Mouse (Mus musculus) urinary bladder, postnatal 4 days (tissue): ENCODE measurements around the gene Upk2.
"Not testable (repeated sequence)": the region's sequence is repeated elsewhere in the genome, so short reads cannot be mapped to it uniquely, and the experiment has no call there.

Experiments
- DNase-seq, 2 experiments: peaks; one replicate each; pipeline ENCODE4 v3.0.0; 2021 to 2022; ENCODE audit warnings: low spot score in 2 of 2

Upk2 gene

DNA sequence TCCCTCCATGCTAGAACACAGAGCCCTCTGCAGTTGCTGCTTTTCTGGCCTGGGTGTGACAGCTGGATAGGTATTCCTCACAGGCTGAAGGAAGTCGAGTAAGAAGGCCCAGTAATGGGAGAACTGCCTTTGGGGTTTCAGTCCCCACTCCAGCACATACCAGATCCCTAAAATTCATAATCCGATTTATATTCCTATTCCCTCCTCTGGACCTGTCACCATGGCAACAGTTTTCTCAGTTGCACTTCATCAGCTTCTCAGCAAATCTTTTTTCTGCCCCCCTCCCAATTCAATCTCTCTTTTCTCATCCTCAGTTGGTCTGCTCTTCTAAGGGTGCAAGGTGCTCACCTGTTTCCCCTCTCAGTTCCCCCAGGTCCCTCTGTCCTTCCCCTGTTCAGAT, 14.0 kb upstream of the Upk2 start:
- DNase-seq: no peak

DNA sequence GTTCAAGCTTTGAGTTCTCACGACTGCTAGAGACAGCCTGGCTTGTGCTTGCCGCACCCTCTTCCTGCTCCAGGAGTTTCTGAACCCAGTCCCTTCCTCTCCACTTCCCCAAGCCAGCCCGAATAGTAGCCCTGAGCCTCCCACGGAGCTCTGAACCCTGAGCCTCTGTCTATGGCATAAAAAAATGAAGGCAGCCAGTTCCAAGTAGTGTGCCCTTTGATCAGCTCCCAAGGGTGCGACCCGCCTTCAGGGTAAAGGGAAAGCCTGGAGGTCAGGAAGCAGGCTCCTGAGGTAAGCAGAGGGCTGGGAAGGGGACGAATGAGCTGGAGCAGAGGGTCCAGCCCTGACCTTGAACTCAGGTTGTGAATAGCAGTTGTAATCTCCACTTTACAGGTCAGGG, 13.4 kb upstream of the Upk2 start:
- DNase-seq: no peak

DNA sequence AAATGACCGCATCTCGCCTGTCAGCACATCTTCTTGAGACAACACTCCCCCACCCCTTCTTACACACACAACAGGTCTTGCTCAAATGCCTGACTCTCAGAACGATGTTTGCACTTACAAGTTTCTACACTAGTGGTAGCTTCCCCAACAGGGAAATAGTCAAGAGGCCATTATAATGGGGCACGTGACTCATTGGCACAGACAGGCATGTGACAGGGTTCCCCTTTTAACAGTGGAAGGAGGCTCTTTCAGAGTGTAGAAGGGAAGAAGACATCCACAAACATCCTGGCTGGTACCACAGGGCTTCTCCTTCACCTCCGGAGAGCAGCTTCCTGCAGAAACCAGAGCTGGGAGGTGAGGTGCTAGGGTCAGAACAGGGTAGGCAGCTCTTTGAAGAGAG, 7.2 kb upstream of the Upk2 start:
- no peak for DNase-seq

DNA sequence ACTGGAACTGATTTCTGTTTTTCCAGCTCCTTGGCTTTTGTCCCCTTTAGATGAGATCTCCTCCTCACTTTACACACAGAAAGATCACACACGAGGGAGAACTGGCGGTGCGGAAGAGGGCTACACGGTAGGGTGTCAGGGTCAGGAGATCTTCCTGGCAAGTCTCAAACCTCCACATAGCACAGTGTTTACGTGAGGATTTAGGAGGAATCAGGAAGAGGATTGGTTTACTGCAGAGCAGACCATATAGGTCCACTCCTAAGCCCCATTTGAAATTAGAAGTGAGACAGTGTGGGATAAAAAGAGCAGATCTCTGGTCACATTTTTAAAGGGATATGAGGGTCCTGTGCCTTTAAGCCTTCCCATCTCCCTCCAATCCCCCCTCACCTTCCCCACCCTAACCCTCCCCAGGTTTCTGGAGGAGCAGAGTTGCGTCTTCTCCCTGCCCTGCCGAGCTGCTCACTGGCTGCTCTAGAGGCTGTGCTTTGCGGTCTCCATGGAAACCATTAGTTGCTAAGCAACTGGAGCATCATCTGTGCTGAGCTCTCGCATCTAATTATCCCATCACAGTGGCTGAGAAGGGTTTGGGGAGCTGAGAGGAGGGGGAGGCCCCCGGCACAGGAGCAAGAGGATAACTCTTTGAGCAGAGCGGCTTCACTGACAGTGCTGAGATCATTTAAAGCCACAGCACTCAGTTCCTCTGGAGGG, 2.4 kb upstream of the Upk2 start:
- no peak for DNase-seq

DNA sequence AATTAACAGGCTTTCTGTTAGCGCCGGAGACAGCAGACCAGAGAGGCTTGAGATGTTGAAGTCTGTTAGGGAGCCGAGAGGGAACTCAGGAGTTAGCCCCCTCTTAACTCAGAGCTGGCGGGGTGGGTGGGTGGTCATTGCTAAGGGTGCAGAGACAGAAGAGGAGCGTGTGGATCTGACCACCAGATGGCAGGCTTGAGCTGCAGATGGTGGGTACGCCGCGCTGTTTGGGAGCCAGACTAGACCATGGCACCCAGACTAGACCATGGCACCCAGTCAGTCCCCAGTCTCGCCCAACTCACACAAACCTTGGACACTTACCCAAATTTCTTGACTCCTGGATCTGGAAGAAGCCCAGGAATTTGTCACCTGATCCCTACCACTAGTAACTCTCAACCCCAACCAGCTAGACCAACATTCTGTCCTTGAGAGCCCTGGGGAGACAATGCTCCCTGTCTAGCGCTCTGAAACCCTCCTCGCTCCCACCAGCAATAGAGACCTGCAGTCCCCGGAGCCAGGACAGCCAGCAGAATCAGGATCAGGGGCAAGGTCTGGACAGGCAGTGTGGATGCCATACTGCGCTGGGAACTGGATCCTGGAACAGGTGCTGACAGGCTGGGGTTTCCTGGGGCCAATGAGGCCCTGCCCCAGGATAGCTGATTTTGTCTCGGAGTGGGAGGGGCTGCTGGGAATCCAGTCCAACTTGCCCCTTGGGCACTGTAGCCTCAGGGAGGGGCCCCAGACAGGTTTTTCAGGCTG, 465 bp downstream of the Upk2 start:
- DNase-seq: peak; percentile 76 to 85

DNA sequence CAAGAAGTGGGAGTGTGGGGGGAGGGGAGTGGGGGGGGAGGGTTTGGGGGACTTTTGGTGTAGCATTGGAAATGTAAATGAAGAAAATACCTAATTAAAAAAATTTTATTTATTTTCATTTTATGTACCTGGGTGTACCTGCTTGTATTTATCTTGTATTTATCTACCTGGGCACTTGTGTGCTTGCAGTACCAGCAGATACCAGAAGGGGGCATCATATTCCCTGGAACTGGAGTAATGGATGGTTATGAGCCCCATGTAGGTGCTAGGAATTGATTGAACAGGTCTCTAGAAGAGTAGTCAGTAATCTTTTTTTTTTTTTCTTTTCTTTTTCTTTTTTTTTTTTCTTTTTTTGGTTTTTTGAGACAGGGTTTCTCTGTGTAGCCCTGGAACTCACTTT, 4.4 kb downstream of the Upk2 start:
- DNase-seq: no peak

DNA sequence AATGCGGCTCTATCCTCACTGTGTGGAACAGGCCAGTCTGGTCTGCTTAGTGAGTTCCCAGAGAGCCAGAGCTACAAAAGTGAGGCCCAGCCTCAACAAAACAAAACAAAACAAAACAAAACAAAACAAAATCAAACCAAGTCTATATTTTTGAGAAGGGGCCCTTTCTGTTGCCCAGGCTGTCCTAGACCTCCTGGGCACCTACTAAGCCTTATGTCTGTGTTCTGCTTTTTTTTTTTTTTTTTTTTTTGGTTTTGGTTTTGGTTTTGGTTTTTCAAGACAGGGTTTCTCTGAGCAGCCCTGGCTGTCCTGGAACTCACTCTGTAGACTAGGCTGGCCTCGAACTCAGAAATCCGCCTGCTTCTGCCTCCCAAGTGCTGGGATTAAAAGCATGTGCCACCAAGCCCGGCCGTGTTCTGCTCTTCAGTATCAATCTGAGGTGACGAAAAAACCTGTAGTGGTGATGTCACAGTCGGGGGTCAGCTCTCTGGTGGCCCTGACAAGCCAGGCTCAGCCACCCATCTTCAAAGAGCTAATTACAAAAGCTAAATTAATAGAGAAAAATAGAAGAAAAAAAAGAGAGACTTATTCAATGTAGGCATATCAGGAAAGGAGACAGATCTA, 10.3 kb downstream of the Upk2 start:
- not testable (repeated sequence) for DNase-seq

DNA sequence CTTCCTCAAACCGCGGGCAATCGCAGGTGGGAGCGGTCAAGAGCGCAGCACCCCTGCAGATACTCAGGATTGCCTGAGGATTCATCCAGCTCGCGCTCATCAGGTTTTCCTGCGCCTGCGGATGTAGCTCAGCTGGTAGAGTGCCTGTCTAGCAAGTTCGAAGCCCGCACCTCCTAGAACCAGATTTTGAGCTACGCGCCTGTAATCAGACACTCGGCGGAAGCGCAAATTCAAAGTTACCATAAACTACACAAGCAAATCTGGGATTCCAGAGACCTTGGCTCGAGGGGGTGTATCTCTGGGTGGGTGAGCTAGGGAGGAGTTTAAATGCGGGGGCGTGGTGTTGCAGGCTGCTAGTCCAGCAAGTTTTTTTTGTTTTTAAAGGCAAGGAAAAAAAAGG, 13.8 kb downstream of the Upk2 start, which contains the start of gene Foxr1:
TSS of gene Foxr1 (minus strand) at position 176 of the 400 bp plus-strand sequence.
- DNase-seq: no peak

DNA sequence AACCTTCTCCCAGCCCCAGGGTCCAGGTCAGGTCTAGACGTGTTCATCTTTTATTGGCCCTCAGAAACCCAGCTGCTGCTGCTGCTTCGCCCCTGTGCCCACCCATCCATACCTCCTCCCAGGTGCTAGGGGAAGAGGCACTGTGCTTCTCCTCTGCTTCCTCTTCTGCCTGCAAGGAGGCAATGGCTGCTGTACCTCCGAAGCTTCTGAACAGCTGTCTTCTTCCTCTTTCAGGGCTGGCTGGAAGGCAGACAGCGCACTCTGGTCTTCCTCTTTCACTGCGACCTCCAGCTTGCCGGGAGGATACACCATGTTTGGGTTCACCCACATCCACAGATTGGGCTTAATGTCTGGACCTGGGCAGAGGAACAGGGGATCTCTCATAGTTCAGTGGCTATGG, 19.0 kb downstream of the Upk2 start:
- DNase-seq: no peak

DNA sequence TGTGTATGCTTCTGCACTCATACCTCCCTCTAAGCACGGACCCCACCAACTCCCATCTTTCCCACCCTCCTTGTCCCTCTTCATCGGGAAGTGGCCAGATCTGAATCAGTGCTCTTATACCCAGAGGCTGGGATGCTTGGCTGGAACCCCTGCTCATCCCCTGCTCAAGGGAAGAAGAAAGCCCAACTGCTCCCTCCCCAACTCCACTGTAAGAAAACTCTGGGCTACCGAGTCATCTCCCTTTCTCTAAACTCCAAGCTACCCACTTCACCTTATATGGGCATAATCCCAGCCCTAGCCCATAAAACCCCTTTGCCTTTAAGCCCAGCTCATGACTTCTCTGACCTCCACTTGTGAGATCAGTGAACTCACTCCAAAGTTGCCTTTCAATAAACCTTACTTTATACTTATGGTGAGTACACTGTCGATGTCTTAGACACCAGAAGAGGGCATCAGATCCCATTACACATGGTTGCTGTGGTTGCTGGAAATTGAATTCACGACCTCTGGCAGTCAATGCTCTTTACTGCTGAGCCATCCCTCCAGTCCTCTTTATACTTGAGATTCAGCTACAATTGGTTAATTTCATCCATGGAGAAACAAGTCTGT, 22.1 kb downstream of the Upk2 start:
- no peak for DNase-seq

DNA sequence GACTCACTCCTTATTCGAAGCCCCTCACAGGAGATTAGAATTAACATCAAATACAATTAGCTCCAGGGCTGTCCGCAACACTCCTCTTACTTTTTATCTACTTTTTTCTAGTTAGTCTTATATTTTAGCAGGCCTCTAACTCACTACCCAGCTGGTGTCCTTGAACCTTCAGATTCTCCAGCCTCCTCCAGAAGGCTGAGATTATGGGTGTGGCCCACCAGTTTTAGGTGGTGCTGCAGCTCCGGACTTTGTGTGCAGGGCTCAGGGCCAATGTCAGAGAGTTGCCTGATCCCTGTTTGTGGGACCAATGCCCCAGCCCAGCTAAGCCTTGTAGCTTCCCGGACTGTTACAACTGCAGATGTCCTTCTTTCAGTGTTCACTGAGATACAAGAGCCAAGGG, 31.2 kb downstream of the Upk2 start:
- DNase-seq: no peak

DNA sequence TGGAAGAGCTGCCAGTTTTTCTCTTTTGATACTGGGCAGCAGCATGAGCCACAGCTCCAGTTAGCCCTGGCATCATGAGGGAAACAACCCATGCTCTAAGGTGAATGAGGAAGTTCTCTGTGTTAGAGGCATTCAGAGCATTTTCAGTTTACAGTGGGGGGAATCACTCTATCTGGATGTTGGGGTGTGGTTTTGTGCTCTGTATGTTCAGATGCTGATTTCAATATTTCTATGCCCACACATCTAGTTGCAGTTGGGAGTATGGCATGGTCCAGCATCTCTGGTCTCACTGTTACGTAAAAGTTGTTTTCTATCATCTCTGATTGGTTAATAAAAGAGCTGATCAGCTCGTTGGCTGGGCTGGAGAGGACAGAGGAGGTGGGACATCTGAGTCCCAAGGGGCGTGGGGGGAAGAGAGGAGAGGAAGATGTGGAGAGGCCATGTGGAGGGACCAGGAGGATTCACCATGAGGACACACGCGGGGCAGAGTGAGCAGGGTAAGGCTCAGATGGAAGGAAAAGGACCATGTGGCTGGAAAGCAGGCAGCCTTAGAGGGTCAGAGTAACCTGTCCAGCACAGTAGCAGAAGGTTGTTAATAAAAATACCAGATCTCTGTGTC, 34.4 kb downstream of the Upk2 start:
- no peak for DNase-seq

DNA sequence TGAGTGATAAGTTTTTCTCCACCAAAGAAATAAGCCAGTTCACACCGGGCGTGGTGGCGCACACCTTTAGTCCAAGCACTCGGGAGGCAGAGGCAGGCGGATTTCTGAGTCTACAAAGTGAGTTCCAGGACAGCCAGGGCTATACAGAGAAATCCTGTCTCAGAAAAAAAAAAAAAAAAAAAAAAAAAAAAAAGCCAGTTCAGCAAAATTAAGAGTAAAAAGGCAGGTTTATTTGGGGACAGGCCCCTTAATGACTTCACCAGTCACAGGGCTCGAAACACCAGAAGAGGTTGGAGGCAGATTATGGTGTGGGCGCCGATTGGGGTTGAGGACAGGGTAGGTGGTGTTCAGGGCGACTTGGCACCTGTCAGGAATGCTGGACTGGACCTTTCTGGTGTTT, 35.0 kb downstream of the Upk2 start:
- not testable (repeated sequence) for DNase-seq

DNA sequence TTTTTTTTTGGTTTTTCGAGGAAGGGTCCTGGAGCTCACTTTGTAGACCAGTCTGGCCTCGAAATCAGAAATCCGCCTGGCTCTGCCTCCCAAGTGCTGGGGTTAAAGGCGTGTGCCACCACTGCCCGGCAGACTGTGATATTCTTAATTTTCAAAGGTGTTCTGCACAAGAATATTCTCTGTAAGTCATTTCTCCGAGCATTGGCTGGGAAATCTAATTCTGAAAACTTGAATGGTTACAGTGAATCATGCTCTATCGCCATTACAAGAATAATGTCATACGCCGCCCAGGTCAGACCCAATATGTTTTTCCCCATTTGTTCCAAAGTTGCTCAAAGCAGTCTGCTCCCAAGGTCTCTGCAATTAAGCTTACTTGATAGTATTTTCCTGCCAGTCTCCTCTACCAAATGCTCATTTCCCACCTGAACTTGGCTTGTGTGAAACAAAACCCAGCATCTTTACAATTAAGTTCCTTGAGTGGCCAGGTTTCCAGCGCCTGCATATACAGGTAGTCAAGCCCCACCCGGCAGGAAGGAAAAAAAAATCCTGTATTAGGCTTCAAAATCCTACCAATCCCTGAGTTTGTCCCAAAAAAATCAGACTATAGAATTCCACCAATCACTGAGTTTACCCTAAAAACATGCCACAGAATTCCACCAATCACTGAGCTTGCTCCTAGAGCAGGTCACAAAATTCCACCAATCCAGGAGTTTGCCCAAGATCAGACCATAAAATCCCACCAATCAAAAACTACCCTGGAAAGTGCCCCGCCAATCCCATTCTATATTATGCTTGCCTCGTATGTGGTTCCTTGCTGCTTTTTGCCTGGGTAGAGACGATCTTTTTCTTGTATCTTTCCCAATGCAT, 36.0 kb downstream of the Upk2 start, which contains the start of gene Ccdc84:
TSS of gene Ccdc84 (minus strand) at position 51 of the 867 bp plus-strand sequence.
- no peak for DNase-seq

DNA sequence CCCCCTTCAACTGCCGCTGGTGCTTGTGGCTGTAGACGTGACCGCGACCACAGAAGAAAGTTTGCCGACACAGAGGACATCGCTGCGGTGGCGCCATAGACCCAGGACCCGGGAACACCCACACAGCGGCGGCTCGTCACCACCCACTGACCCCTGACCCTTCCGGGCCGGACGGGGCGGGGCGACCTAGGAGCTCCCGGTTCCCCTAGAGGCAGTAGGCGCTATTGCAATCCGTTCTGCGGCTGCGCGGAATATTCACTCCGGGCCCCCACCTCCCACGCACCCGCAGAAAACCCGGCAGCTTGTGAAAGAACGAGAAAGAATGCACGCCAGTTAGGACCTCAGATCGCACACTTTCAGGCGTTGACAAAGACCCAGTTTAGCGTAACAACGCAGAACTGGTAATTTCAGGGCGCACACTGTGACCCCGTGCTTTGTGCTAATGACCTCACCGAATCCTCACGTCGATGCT, 36.8 kb downstream of the Upk2 start:
- DNase-seq: peak; percentile 92 to 97

DNA sequence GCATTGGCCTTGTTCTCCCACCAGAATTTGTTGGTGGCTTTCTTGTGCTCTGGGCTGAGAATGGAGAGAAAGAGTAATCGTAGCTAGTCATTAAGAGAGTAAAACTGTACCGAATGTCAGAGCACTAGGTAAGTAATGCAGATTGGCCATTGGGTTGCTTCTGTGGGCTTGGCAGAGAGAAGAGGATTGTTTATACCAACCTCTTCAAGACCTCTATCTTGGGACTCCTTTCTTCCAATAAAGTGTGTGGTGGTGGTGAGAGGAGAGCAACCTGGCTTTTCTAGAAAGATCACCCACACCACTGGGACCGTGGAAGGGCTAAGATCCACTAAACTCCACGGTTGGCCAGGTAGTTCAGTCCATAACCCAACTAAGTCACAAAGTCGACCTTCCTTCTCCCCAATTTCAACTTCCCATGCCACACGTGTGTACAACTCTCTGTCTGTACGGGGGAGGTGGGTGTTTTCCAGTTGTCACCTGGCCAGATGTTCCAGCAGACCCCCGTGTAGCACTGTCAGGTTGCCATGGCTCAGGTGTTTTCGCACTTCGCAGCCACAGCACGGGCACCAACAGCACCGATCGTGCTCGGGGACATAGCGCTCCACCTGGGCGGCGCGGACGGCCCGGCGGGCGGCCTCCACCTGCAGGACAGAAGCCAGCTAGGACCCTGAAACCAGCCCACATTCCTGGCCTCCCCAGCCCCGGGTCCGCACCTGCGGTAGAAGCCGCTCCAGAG, 37.5 kb downstream of the Upk2 start:
- DNase-seq: no peak

DNA sequence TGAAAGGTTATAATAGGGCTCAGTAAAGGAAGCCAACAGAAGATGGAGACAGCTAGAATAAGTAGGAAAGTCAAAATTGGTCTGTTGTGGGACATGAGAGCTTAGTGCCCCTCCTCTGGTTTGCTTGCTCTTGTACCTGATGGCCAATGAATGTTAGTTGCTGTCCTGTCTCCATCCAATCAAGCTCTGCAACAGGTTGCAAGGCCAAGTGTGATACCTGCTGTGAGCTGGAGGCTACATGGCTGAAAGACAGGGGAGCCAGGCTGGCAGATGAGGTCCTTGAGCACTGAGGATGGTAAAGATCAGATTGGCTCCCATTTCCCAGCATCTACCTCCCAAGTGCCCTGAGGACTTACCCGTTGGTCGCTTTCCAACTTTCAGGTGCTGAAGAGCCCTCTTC, 42.0 kb downstream of the Upk2 start:
- DNase-seq: no peak

DNA sequence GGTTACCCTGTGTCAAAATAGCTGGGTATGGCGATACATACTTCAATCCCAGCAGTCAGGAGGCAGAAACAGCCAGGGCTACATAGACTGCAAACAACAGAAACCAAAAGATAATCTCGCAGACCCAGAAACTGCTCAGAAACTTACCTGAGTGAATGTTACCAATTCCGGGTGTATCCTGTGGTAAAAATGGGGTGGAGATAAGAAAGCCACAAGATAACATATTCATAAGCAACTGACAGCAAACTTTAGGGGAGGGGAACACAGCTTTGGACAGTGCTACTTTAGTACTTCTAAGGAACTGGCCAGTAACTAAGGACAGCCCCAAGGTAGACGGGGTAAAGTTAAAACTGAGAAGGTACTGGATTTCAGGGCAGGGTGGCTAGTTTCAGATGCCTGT, 42.5 kb downstream of the Upk2 start:
- no peak for DNase-seq

DNA sequence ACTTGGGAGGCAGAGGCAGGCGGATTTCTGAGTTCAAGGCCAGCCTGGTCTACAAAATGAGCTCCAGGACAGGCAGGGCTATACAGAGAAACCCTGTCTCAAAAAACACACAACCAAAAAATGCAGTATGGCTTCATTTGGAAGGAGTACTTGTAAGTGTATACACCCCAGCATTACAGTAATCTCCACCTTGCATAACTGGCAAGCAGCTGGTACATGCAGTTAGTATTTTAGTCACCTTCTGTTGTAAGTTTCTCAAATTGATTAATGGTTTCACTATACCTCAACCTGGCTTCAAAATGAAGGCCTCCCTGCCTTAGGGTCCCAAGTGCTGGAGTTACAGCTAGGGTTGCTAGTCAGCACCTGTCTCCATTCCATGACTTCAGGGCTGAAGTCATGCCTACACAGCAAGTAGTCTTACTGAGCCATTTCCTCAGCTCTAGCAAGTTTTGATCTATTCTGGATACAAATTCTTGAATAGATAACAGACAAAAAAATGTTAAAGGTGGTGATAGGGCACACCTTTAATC, 43.1 kb downstream of the Upk2 start:
- no peak for DNase-seq
